Mouse (Mus musculus) E14TG2a.4 (cell line): ENCODE data around the gene Ust.

Experiments
- CTCF ChIP-seq: conservative IDR thresholded peaks from 2 replicates; pipeline ENCODE4 v1.5.1; 2014; ENCODE audit warnings: low read length
- NANOG ChIP-seq: IDR thresholded peaks from 2 replicates; pipeline ENCODE4 v1.6.1; 2014; ENCODE audit warnings: borderline replicate concordance, low read length, mixed read lengths
- POU5F1 ChIP-seq: IDR thresholded peaks from 2 replicates; pipeline ENCODE4 v1.6.1; 2014; ENCODE audit warnings: low read length, borderline replicate concordance

GRCm38 (mm10) chr10:8207358-8207757, 311.3 kb downstream of the Ust start:
- TF ChIP-seq CTCF (no peak), NANOG (no peak), POU5F1 (no peak)
